Mouse (Mus musculus): ENCODE data around the gene Shld2. TPM values are rescaled to one million over a fixed set of nuclear protein-coding genes. Genes with fewer than 3 reads are reported as not detected.

Gene Shld2
- total RNA-seq, 2 experiments from 2014 or later: 9.2 to 9.5 TPM

Other genes with a start within 250 kb of the Shld2 start
- gene Anxa8, start 224.5 kb downstream of the Shld2 start, total RNA-seq (2021): 1 to 10 TPM; 2.3 to 2.7 TPM
- not detected for gene A630023A22Rik, start 207.7 kb downstream of the Shld2 start, total RNA-seq (2021)
- under 1 TPM in 1 of 2 experiments, not detected in 1; 0.10 TPM for gene Npy4r, start 158.0 kb downstream of the Shld2 start, total RNA-seq (2021)
- gene Gprin2, start 108.8 kb downstream of the Shld2 start, total RNA-seq (2021): 1 to 10 TPM in 1 of 2 experiments, under 1 TPM in 1; 0.83 to 1.3 TPM
- under 1 TPM; 0.16 to 0.27 TPM for gene Syt15, start 90.9 kb downstream of the Shld2 start, total RNA-seq (2021)
- 100 to 1,000 TPM; 186 to 200 TPM for gene Glud1, start 234 bp upstream of the Shld2 start, total RNA-seq (2021)
- not detected for gene Fam25c, start 44.9 kb upstream of the Shld2 start, total RNA-seq (2021)
- gene Sncg, start 64.3 kb upstream of the Shld2 start, total RNA-seq (2021): 100 to 1,000 TPM in 1 of 2 experiments, 10 to 100 TPM in 1; 16.6 to 229 TPM
- gene Mmrn2, start 65.0 kb upstream of the Shld2 start, total RNA-seq (2021): 10 to 100 TPM; 24.0 to 28.0 TPM
- gene Bmpr1a, start 192.8 kb upstream of the Shld2 start, total RNA-seq (2021): 10 to 100 TPM; 49.1 to 65.5 TPM
- gene 9230112D13Rik, start 212.3 kb upstream of the Shld2 start, total RNA-seq (2021): not detected